Mouse (Mus musculus): ENCODE data around the gene Lims1.
A peak's percentile ranks its signal among the peaks of the same experiment; 100 is the strongest.

GRCm38 (mm10) chr10:58333414-58333813 is 10.1 kb downstream of the Lims1 start:
- TF ChIP-seq CEBPB (IDR thresholded peaks at IDR 0.05; ENCODE audit: low read depth) (peak; percentile 99), CTCF (IDR thresholded peaks at IDR 0.05; ENCODE audit: control insufficient read depth, insufficient read depth, insufficient read length) (no peak), MYOG (IDR thresholded peaks at IDR 0.05; ENCODE audit: control insufficient read depth, extremely low read depth, insufficient read length) (no peak)
